Mouse (Mus musculus): ENCODE results near the gene Clcnkb. TPM values are rescaled to one million over a fixed set of nuclear protein-coding genes. Genes with fewer than 3 reads are reported as not detected.

Clcnkb gene
- polyA plus RNA-seq, 1 experiment from 2014 or later, result not detected

GRCm38 (mm10) chr4:141433191-141433590 lies 17.4 kb upstream of the Clcnkb start:
- Histone ChIP-seq H3K9me3 (replicated peaks) (no peaks in the 10 kb centered on the region), H3K4me2 (no peak overlapping the region), H3K9ac (no peak overlapping the region), H3K27me3 (peaks cover 1% of the 10 kb centered on the region; the same call in 1 of the 2 replicates), H3K27ac (replicated peaks) (no peak overlapping the region), H3K4me3 (replicated peaks) (no peak overlapping the region), H3K4me1 (replicated peaks) (no peaks in the 10 kb centered on the region), H3K36me3 (replicated peaks) (no peaks in the 10 kb centered on the region)
- 76% methylated on average over 18 of the region's 18 CpGs for WGBS (ENCODE audit: insufficient replicate concordance)
- ATAC-seq (ENCODE audit: insufficient read depth), result no peak

- H3K4me3 ChIP-seq (replicated peaks), result no peak overlapping the region
- no peak for ATAC-seq (ENCODE audit: insufficient read depth)
- H3K4me2 ChIP-seq, result no peak overlapping the region
- H3K27ac ChIP-seq (replicated peaks), result no peak overlapping the region
- peaks cover 6% of the 10 kb centered on the region; the same call in 1 of the 2 replicates for H3K27me3 ChIP-seq
- no peak overlapping the region for H3K9ac ChIP-seq
- no peaks in the 10 kb centered on the region for H3K9me3 ChIP-seq (replicated peaks)
- WGBS (ENCODE audit: insufficient replicate concordance), result 66% methylated on average over 14 of the region's 14 CpGs
- H3K4me1 ChIP-seq (replicated peaks), result no peaks in the 10 kb centered on the region
- no peaks in the 10 kb centered on the region for H3K36me3 ChIP-seq (replicated peaks)
Measured at GRCm38 (mm10) chr4:141432666-141433065, 16.9 kb upstream of the Clcnkb start.

- Histone ChIP-seq H3K4me2 (no peak overlapping the region), H3K9ac (no peak overlapping the region), H3K36me3 (replicated peaks) (no peaks in the 10 kb centered on the region), H3K9me3 (replicated peaks) (no peaks in the 10 kb centered on the region), H3K27ac (replicated peaks) (no peak overlapping the region), H3K4me1 (replicated peaks) (peaks cover 1% of the 10 kb centered on the region; the same call in 1 of the 2 replicates), H3K4me3 (replicated peaks) (no peak overlapping the region), H3K27me3 (peaks cover 21% of the 10 kb centered on the region)
- WGBS (ENCODE audit: insufficient replicate concordance), result 28% methylated on average over 9 of the region's 9 CpGs
- no peak for ATAC-seq (ENCODE audit: insufficient read depth)
Measured at GRCm38 (mm10) chr4:141430997-141431396, 15.2 kb upstream of the Clcnkb start.

- ATAC-seq (ENCODE audit: insufficient read depth), result no peak
- Histone ChIP-seq H3K9ac (no peak overlapping the region), H3K4me3 (replicated peaks) (no peak overlapping the region), H3K4me1 (replicated peaks) (peaks cover 9% of the 10 kb centered on the region), H3K27ac (replicated peaks) (no peak overlapping the region), H3K27me3 (peaks cover 33% of the 10 kb centered on the region), H3K36me3 (replicated peaks) (no peaks in the 10 kb centered on the region), H3K4me2 (no peak overlapping the region), H3K9me3 (replicated peaks) (no peaks in the 10 kb centered on the region)
- 42% methylated on average over 9 of the region's 9 CpGs for WGBS (ENCODE audit: insufficient replicate concordance)
Measured at GRCm38 (mm10) chr4:141429847-141430246, 14.0 kb upstream of the Clcnkb start.

GRCm38 (mm10) chr4:141429381-141429780 lies 13.6 kb upstream of the Clcnkb start:
- Histone ChIP-seq H3K27me3 (peaks cover 37% of the 10 kb centered on the region), H3K9me3 (replicated peaks) (no peaks in the 10 kb centered on the region), H3K4me1 (replicated peaks) (peaks cover 9% of the 10 kb centered on the region), H3K4me3 (replicated peaks) (no peak overlapping the region), H3K9ac (no peak overlapping the region), H3K27ac (replicated peaks) (no peak overlapping the region), H3K36me3 (replicated peaks) (no peaks in the 10 kb centered on the region), H3K4me2 (no peak overlapping the region)
- 59% methylated on average over 6 of the region's 6 CpGs for WGBS (ENCODE audit: insufficient replicate concordance)
- no peak for ATAC-seq (ENCODE audit: insufficient read depth)

- Histone ChIP-seq H3K4me1 (replicated peaks) (peaks cover 9% of the 10 kb centered on the region), H3K4me2 (no peak overlapping the region), H3K9me3 (replicated peaks) (no peaks in the 10 kb centered on the region), H3K4me3 (replicated peaks) (no peak overlapping the region), H3K36me3 (replicated peaks) (no peaks in the 10 kb centered on the region), H3K27me3 (peaks cover 42% of the 10 kb centered on the region), H3K9ac (no peak overlapping the region), H3K27ac (replicated peaks) (no peak overlapping the region)
- ATAC-seq (ENCODE audit: insufficient read depth), result no peak
- WGBS (ENCODE audit: insufficient replicate concordance), result 77% methylated on average over 13 of the region's 13 CpGs
Measured at GRCm38 (mm10) chr4:141427921-141428320, 12.1 kb upstream of the Clcnkb start.

- no peak for ATAC-seq (ENCODE audit: insufficient read depth)
- Histone ChIP-seq H3K9ac (no peak overlapping the region), H3K4me3 (replicated peaks) (no peak overlapping the region), H3K27me3 (peaks cover 42% of the 10 kb centered on the region), H3K4me2 (no peak overlapping the region), H3K4me1 (replicated peaks) (peaks cover 9% of the 10 kb centered on the region), H3K27ac (replicated peaks) (no peak overlapping the region), H3K9me3 (replicated peaks) (no peaks in the 10 kb centered on the region), H3K36me3 (replicated peaks) (no peaks in the 10 kb centered on the region)
- WGBS (ENCODE audit: insufficient replicate concordance), result 62% methylated on average over 10 of the region's 10 CpGs
Measured at GRCm38 (mm10) chr4:141426796-141427745, 11.3 kb upstream of the Clcnkb start.

GRCm38 (mm10) chr4:141425484-141426479 lies 10.0 kb upstream of the Clcnkb start:
- Histone ChIP-seq H3K9me3 (replicated peaks) (no peaks in the 10 kb centered on the region), H3K27me3 (peaks cover 44% of the 10 kb centered on the region), H3K36me3 (replicated peaks) (no peaks in the 10 kb centered on the region), H3K27ac (replicated peaks) (no peak overlapping the region), H3K4me3 (replicated peaks) (0 out of 2 replicates have a peak overlapping the region, but pooled peaks have one; percentile 8), H3K4me1 (replicated peaks) (peaks cover 15% of the 10 kb centered on the region), H3K4me2 (peak overlapping the region; percentile 56), H3K9ac (no peak overlapping the region)
- no peak for ATAC-seq (ENCODE audit: insufficient read depth)
- 5% methylated on average over 36 of the region's 36 CpGs for WGBS (ENCODE audit: insufficient replicate concordance)

- Histone ChIP-seq H3K4me3 (replicated peaks) (no peak overlapping the region), H3K27ac (replicated peaks) (no peak overlapping the region), H3K27me3 (peaks cover 56% of the 10 kb centered on the region), H3K36me3 (replicated peaks) (no peaks in the 10 kb centered on the region), H3K9ac (no peak overlapping the region), H3K4me2 (no peak overlapping the region), H3K4me1 (replicated peaks) (peaks cover 20% of the 10 kb centered on the region), H3K9me3 (replicated peaks) (no peaks in the 10 kb centered on the region)
- no peak for ATAC-seq (ENCODE audit: insufficient read depth)
- 80% methylated on average over 13 of the region's 13 CpGs for WGBS (ENCODE audit: insufficient replicate concordance)
Measured at GRCm38 (mm10) chr4:141423691-141424431, 8.0 kb upstream of the Clcnkb start.

- no peak overlapping the region for H3K4me3 ChIP-seq (replicated peaks)
- H3K36me3 ChIP-seq (replicated peaks), result no peaks in the 10 kb centered on the region
- no peak overlapping the region for H3K4me2 ChIP-seq
- no peak overlapping the region for H3K27ac ChIP-seq (replicated peaks)
- H3K9ac ChIP-seq, result no peak overlapping the region
- ATAC-seq (ENCODE audit: insufficient read depth), result no peak
- H3K4me1 ChIP-seq (replicated peaks), result peaks cover 20% of the 10 kb centered on the region
- H3K9me3 ChIP-seq (replicated peaks), result no peaks in the 10 kb centered on the region
- peaks cover 56% of the 10 kb centered on the region for H3K27me3 ChIP-seq
- 65% methylated on average over 5 of the region's 5 CpGs for WGBS (ENCODE audit: insufficient replicate concordance)
Measured at GRCm38 (mm10) chr4:141423288-141423687, 7.5 kb upstream of the Clcnkb start.

Data from liver, embryonic 15.5 days (tissue).